Mouse (Mus musculus): ENCODE results near the gene Rps27l.
A peak's percentile ranks its signal among the peaks of the same experiment; 100 is the strongest.

The Rps27l gene

DNA sequence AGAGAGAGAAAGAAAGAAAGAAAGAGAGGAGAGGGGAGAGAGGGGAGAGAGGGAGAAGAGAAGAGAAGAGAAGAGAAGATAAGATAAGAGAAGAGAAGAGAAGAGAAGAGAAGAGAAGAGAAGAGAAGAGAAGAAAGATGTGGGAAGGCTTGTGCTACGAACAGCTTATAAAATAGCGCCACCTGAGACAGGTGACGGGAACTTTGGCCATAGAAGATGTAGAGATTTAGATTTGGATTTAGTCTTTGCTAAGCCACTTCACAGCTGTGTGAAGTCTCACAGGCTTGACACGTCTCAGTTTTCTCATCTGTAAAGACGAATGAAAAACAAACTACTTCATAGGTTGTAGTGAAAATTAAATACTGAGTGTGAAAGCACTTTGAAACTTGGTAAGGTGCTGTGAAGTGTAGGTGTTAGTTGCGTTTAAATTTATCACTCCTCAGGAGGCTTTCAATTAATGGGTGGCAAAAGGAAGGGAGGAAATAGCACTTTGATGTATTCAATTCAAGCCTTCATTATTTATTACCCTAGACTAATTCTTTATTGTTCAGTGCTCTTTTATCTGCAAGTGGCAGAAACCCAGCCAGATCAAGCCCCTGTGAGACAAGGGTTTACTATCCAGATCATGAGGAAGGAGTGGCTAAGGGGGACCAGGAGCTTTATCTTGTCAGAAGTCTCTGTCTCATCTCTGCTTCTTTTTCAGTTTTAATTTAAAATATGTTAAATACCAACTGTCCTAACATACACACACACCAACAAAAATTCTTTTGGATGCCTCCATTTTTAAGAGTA lies 25.2 kb upstream of the Rps27l start:
- no peak for ATAC-seq (ENCODE audit: low TSS enrichment)

DNA sequence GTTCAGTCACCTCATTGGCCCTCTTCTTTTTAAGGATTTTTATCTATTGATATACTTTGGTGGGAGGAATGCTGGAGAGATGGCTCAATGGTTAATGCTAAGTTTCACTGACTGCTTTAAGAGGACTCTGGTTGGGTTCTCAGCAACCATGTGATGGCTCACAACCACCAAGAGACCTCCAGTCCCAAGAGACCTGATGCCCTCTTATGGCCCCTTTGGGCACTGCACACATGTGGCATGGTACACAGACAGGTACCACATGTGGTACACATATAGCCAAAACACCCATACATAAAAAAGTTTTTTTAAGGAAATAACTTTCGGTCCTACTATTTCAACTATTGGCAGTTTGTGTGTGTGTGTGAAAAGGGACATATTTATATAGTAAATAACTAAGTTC lies 23.8 kb upstream of the Rps27l start:
- ATAC-seq (ENCODE audit: low TSS enrichment) = no peak

DNA sequence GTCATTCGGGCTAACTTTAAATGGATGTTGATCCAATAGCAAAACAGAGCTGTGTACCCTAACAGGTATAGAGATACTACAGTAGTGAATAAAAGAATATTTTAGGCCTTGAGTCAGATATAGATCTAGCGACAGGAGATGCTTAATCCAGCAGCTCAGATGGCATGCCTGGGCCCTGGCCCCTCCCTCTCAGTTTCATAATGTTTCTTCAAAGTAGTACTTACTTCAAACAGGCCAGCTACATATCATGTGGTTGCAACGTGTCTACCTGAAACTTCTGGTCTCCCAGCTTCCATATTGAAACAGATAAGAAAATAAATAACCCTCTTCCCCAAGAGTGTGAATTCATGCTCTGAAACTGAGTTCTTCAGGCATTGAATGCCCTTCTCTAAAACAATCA lies 20.0 kb upstream of the Rps27l start:
- ATAC-seq (ENCODE audit: low TSS enrichment) = no peak

DNA sequence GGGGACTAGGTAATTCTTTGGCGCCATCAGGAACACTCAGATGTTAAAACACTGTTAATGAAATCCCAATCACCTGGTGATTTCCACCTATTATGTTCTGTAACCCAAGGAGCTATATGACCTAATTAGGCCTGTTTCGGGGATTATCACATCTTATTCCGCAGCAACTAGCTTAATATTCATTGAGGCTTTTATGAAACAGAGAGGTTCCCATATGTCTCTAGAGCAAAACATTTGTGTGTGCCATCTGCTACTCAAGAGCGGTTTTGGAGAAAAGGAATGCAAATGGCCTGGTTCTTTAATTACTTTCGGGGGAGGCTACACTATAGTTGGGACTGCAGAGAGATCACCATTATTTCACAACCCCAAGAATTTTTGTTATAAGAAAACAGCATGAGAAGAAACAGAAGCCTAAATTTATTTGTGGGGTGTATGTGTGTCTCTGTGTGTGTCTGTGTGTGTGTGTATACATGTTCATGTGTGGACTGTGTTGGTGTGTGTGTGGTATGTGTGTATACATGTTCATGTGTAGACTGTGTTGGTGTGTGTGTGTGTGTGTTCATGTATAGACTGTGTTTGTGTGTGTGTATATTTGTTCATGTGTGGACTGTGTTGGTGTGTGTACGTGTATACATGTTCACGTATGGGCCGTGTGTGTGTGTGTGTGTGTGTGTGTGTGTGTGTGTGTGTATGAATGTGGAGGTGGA lies 18.0 kb upstream of the Rps27l start:
- ATAC-seq (ENCODE audit: low TSS enrichment) = peak; percentile 55; the same call in 1 of the 2 replicates

DNA sequence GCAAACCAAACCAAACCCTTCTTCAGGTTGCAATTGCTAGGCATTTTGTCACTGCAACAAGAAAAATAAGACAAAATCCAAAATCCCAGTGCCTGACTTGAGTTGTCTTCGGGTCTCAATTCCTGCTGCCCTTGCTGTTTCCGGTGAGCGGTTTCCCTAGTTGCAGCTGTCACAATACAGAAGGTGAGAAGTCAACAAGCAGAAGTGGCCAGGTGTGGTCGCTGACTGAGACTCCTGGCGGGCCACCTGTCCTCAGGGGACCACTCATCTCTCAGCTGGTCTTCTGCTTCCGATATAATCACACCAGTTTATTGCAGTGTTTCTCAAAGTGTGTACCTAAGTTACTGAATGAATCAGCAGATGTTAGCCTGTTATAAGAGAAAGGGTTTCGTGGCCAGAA lies 15.5 kb upstream of the Rps27l start:
- ATAC-seq (ENCODE audit: low TSS enrichment) = no peak

DNA sequence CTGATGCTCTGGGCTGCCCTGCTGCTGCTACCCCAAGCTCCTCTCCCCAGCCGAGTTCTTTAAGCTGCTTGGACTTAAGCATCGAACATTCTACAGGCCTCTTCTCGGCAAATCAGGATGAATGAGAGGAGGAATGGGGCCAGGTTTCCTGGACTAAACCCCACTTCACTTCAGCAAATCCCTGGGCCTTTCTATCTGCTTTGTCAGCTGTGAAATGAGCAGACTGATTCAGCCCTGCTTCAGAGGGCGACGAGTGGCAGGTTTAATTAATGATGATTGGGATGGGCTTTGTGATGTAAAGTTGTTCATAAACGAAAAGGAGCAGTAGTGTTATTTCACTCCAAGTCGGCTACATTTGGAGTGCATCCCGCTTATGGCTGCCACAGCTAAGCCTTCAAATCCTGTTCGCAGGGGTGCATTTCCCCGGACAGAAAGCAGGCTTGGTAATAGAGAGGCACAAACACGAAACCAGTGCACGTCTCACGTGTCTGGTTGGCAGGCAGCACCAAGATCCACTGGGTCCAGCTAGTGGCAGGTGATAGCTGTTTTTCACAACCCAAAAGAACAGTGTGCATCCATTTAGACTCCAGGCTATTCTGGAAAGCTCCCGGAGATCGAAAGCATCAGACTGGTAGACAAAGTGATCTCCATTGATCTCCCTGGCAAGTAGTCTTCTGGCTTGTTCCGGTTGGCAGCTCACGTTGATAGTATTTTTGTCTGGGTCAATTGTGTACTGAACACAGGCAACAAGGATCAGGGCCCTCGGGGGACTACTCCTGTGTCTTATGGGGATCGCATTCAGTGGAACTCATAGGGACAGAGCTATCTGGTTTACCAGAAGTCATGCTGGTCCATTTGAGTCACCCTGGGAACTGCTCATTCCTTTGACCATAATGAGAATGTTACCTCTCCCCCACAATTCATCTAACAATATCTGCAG lies 11.7 kb upstream of the Rps27l start:
- ATAC-seq (ENCODE audit: low TSS enrichment) = no peak

DNA sequence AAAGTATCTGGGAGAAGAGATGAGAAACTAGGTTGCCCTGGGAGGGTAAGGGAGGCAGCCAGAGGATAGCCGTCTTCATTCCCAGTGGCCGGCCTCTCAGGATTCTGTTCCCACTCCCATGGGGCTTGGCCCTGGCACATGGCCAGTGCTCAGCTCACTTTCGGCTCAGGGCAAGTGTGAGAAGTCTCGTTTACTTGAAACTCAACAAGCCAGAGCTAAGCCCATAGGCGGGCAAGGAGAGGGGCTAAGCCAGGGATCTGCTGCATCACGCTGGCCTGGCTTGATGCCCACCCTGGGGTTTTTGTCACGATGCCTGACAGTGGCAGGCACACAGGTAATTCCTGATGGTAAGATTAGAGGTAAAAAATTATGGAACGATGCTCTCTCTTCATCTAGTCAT lies 8.4 kb upstream of the Rps27l start:
- no peak for ATAC-seq (ENCODE audit: low TSS enrichment)

DNA sequence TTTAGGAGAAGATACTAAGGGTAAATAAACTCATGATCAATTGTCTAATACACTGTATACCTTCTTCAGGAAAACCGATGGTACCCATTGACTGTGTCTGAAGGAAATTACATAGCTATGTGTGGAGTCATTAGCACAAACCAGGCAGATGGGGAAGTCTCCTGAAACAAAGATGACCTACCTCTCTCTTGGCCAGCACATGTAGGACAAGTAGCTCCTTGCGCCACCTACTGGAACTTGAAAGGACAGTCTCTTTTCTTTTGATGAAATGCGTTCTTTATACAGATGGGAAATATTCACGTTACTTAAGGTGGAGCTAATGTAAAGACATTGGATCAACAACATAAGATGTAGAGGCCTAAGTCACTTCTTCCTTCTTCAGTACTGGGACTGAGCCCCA lies 7.0 kb upstream of the Rps27l start:
- ATAC-seq (ENCODE audit: low TSS enrichment) = peak; percentile 72; the same call in 1 of the 2 replicates

DNA sequence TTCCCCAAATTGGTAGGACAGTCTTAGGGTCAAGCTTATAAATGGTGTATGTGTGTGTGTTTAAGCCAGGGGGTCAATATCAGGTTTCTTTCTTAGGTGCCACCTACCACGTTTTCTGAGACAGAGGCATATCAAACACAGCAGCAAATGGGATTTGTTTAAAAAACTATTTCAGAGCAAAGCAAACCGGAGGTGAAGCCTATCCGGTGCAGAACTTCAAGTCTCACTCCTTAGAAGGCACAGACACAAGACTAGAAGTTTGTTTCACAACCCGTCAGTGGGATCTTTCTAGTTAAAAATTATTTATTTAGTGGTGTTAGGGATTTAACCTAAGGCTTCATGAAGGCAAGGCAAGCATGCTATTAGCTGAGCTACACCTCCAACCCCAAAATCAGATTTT lies 725 bp upstream of the Rps27l start:
- no peak for ATAC-seq (ENCODE audit: low TSS enrichment)

DNA sequence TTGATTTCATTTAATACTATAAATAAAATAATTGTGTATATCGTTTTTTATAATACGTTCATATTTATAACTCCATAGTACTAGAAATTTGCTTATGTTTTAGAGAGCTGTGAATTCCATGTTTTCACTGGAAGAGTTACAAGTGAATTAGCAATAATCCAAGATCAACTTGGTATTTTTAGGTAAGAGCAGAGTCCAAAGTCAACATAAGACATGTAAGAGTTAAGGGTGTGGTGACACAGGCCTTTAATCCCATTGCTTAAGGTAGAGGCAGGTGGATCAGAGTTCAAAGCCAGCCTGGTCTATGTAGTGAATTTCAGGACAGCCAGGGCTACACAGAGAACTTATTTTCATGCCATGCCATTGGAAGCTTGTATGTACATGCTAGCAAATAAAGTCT lies 2.6 kb downstream of the Rps27l start:
- ATAC-seq (ENCODE audit: low TSS enrichment) = no peak

DNA sequence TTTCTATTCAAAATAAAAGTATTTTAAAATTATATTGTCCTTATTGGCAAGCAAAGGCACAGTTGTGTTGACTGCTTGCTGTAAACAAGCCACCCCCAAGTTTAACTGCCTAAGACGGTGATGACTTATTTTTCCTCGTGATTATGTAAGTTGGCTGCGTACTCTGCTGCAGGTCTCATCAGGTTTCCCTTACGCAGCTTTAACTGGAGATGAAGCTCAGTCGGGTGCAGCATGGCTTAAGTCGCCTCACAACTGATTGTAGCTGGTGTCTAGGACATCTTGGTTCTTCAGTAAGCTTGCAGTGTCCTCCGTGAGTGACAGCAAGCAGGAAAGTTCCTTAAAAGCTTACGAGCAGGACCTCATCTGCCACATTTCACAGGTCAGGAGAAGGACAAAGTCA lies 6.4 kb downstream of the Rps27l start:
- no peak; the same call in 1 of the 2 replicates for ATAC-seq (ENCODE audit: low TSS enrichment)

DNA sequence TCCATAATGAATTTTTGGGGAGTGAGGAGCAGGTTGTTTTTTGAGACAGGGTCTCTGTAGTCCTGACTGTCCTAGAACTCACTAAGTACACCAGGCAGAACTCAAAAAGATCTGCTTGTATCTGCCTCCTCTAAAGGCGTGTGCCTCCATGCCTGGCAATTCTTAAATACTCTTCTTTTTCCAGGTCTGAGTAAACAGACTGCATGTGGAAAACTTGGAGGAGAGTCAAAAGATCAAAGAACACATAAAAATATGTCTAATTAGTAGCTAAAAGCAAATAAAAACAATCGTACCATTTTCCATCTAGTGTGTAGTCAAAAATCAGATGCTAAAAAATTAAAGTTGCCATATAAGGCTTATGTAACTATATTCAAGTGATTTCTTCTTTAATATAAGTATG lies 7.0 kb downstream of the Rps27l start:
- no peak for ATAC-seq (ENCODE audit: low TSS enrichment)

DNA sequence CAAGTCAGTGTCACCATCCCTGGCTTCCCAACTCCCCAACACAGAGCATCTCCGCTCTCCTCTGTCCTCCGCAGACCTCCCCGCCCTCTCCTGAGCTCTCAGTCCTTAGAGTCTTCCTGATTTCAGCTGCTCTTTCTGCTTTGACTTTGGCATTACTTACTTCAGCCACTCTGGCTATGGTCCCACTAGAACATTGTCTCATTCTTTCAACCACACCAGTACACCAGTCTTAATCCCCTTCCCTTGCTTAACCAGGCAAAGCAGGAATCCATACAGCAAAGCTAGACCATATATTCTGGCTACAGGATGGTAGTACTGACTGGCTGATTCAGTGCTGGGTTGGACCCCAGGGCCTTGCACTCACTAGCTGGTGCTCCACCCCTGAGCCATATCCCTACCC lies 11.6 kb downstream of the Rps27l start:
- ATAC-seq (ENCODE audit: low TSS enrichment) = no peak

DNA sequence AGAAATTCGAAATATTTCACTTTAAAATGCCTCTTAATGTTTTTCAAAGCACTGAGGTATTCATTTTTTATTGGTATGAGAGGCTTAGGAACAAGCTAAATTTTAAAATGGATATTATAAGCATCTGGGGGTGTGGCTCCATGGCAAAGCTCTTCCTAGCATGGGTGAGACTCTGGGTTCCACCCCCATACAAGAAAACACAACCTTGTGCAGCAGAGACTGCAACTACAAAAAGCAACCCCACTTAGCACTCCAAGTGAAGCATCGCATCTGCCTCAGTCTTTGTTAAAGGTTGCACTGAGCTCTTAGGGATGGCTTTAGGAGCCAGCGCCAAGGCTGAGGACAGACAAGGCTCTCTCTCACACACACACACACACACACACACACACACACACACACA lies 15.6 kb downstream of the Rps27l start:
- ATAC-seq (ENCODE audit: low TSS enrichment) = peak; percentile 69; the same call in 1 of the 2 replicates

DNA sequence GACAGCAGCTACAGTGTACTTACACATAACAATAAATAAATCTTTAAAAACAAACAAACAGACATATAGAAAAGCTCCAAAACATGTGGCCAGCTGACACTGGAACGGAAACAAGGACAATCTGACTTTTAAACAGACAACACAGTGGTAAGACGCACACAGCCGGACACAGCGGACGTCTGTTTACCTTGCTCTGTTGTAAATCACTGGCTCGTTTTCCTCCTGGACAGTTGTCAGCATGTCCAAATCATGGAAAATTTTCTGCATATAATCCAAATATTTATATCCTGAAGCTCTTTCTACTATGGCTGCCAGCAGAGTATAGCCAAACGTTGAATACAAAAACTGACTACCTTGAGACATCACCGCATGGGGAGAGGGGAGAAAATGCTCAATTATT lies 21.6 kb downstream of the Rps27l start:
- no peak for ATAC-seq (ENCODE audit: low TSS enrichment)

DNA sequence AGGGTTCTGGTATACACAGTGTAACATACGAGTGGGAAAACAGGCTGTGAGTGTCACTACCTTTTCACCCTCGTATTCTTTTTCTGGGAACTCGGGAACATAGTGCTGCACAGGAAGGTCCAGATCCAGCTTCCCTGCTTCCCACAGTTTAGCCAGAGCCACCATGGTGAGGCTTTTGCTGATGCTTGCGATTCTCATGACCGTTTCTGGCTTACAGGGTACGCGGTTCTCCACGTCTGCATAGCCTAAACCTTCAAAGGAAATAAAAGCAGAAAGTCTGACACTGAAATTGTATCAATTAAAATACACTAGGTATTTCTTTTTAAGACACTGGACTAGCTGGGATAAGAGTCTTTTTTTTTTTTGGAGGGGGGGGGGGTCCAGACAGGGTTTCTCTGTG lies 25.2 kb downstream of the Rps27l start:
- no peak for ATAC-seq (ENCODE audit: low TSS enrichment)

DNA sequence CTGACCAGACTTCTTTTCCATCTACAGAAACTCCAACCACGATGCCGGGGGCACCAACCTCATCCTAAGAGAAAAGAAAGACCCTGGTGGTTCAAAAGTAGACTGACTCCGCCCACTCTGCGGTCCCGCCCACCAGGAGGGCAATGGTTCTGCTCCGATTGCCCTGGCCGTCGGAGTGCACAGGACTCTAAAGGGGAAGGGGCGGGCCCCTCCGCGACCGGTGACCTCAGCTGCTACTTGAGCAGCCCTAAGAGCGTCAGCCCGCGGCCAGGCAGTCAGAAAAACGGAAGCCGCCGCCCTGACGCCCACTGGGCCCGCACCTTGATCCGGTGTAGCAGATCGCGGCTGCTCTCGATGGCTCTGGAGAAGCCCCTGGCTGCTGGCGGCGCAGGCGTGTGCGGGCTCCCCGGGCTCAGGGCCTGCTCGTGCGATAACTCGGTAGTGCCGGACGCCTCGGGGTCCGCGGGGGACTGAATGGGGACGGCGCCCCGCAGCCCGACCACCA lies 28.9 kb downstream of the Rps27l start:
- peak; percentile 24 for ATAC-seq (ENCODE audit: low TSS enrichment)

DNA sequence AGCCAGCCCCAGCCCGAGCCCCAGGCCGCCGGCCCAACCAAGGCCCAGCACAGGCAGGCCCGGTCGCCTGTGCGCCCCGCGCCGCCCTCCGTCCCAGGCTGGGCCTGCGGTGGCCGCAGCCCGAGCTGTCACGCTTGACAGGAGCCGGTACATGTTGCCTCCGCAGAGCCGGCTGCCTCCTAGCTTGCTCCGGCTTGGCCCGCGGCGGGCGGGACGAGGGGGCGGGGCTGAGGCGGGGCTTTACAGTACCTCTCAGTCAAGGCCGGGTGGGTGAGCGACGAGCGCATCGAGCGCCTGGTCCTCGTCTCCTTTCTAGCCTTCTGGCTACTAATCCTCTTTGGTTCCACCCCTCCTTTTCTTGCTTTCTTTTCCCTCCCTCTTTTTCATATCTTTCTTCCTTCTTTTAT lies 29.4 kb downstream of the Rps27l start, which contains the start of gene Lactb:
Lactb (minus strand) TSS at position 246 of the 407 bp plus-strand sequence.
- ATAC-seq (ENCODE audit: low TSS enrichment) = peak; percentile 81

DNA sequence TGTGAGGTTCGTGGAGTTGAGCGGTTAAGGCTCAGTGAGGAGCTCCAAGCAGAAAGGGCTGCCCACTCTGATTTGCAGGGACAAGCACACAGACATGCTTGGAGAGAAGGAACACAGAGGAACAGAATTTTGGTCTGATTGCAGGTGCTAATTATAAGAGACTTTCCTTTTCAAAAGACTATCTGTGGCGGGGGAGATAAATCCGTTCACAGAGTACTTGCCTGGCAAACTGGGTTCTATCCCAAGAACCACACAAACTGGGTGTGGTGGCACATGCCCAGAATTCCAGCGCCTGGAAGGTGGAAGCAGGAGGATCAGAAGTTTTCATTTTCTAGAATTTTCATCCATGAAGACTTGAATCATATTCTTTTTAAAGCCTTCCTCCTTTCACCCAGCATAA lies 31.2 kb downstream of the Rps27l start:
- ATAC-seq (ENCODE audit: low TSS enrichment) = peak; percentile 17; the same call in 1 of the 2 replicates

DNA sequence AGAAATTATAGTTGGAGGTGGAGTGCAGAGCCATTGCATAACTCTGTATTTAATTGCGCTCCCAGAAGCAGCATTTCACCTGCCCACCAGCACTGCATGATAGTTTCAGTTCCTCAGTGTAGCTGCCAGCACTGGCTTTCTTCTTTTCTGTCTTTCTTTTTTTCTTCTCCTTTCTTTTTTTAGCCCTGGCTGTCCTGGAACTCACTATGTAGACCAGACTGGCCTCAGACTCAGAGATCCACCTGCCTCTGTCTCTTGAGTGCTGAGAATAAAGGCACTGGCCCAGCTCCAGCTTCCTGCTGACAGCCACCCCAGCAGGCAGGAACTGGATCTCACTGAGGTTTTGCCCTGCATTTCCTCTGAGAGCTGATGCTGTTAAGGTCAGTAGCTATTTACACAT lies 32.1 kb downstream of the Rps27l start:
- ATAC-seq (ENCODE audit: low TSS enrichment) = peak; percentile 74

DNA sequence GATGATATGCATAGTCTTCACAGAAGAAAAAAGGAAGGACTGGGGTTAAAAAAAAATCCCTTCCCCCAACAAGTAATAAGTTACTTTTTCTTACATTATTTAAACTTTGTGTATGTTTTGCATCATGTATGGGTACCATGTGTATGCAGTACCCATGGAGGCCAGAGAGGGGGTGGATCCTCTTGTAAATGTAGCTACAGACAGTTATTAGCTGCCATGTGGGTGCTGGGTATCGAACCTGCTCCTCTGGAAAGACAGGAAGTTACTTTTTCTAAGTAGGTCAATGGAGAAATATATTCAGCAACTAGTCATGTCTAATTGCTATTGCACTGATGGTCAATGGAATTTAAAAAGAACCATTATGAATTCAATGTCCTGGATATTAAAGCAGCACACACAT lies 32.6 kb downstream of the Rps27l start:
- no peak for ATAC-seq (ENCODE audit: low TSS enrichment)

DNA sequence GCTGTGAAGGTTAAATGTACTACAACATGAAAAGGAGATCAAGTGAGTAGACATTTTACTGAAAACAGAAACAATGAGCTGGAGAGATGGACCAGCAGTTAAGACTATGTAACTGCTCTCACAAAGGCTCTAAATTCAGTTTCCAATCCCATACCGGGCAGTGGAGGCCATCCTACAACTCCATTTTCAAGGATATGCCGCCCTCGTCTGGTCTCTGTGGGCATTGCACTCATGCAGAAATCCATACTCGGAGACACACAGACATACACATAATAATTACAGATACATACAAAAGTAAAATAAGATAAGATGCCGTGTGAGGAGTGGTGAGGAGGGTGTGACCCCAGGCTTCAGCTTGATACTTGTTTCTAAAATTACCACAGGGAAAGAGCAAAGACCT lies 34.6 kb downstream of the Rps27l start:
- no peak for ATAC-seq (ENCODE audit: low TSS enrichment)

Data from frontal cortex, adult (tissue).